Mouse (Mus musculus) limb, embryonic 10.5 days (tissue): Measurements from ENCODE around the gene Ppp1r2. TPM values are rescaled to one million over a fixed set of nuclear protein-coding genes. Genes with fewer than 3 reads are reported as not detected.

ENCODE experiments used
- DNase-seq: peaks from one replicate; pipeline ENCODE4 v3.0.0-alpha.2; 2017; ENCODE audit warnings: low spot score
- H3K27ac ChIP-seq: fragments of 300-500 bp; sonication (generic); 2 replicates; pipeline ENCODE4 v1.5.1; 2016; ENCODE audit warnings: mild to moderate bottlenecking
- H3K27me3 ChIP-seq: fragments of 300-500 bp; sonication (generic); 2 replicates; pipeline ENCODE4 v1.6.1; 2016; ENCODE audit warnings: low read depth, mild to moderate bottlenecking; ENCODE audit not compliant: poor library complexity, severe bottlenecking
- H3K36me3 ChIP-seq: fragments of 300-500 bp; sonication (generic); 2 replicates; pipeline ENCODE4 v1.6.1; 2016; ENCODE audit warnings: mild to moderate bottlenecking, moderate library complexity
- H3K4me1 ChIP-seq: fragments of 300-500 bp; sonication (generic); 2 replicates; pipeline ENCODE4 v1.6.1; 2016
- H3K4me3 ChIP-seq: fragments of 300-500 bp; sonication (generic); 2 replicates; pipeline ENCODE4 v1.5.1; 2016; ENCODE audit warnings: mild to moderate bottlenecking, moderate library complexity
- H3K9me3 ChIP-seq: fragments of 300-500 bp; sonication (generic); replicated peaks from 2 replicates; pipeline ENCODE4 v1.6.1; 2016; ENCODE audit warnings: mild to moderate bottlenecking
- WGBS: fragments of 180-500 bp; shearing (Covaris S2); methylation state at CpG from one replicate; pipeline ENCODE4 v1.1.7; 2016; 5-methylcytosine and 5-hydroxymethylcytosine counted together
- polyA plus RNA-seq: library from polyadenylated mRNA; unstranded; fragments of >200 nt; fragmentation: Nextera tagmentation; extraction: Ambion mirVana; gene quantifications from 2 replicates; pipeline ENCODE4 v1.2.1, GENCODE M21; 2016

The Ppp1r2 gene
- polyA plus RNA-seq, 1 experiment from 2014 or later, result 84.6 TPM

DNA sequence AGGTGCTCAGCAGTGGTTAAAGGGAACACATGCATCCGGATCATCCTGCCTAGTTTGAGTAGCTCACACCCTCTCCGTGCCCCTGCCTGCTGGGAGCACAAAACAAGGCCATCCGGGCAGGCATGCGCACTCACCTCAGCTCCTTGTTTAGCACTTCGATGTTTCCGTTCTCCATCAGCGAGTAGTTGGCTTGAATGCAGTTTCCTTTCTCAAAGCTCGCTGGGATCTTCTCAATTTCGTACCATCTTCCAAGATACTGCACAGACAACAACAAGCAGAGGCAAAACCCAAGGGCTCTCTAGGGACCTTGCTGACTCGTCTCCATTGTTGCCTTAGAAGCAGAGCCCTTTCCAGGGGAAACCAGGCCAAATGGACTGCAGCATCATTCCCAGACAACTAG is 28.2 kb upstream of the Ppp1r2 start:
- Histone ChIP-seq H3K27ac (no peak overlapping the region), H3K27me3 (no peaks in the 10 kb centered on the region), H3K4me3 (no peak overlapping the region), H3K9me3 (no peaks in the 10 kb centered on the region), H3K4me1 (peaks cover 26% of the 10 kb centered on the region), H3K36me3 (no peaks in the 10 kb centered on the region)
- no peak for DNase-seq
- WGBS, result 81% methylated on average over 10 of the region's 10 CpGs

DNA sequence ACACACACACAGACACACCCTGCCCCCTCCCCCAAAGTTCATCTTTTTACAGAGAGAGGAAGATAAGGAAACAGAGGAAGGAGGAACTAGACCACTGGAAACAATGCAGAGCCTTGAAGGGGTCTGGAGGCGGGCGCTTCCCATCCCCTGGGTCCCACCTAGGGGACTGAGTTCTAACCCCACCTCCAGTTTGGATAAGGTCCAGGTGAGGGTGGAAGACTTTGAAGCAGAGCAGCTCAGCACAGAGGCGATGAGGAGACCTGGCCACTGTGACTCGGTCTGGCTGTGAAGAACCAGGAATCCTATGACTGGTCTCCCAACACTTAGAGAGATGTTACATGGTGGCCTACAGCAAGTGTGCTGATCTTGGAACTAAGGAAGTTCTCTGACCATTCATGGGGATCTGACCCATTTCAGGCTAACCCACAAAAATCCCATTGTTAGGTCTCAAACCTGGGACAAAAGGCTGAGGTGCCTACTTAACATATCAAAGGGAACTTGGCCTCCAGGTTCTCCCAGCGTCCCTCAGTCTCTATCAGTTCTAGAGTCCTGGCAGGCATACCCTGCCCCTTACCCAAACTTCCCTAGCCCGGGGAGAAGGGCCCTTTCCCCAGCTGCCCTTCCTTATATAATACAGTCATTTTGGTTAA is 25.9 kb upstream of the Ppp1r2 start:
- H3K27ac ChIP-seq, result peak overlapping the region; percentile 77
- DNase-seq, result no peak
- H3K4me1 ChIP-seq, result peaks cover 26% of the 10 kb centered on the region
- H3K36me3 ChIP-seq, result no peaks in the 10 kb centered on the region
- H3K27me3 ChIP-seq, result no peaks in the 10 kb centered on the region
- no peaks in the 10 kb centered on the region for H3K9me3 ChIP-seq
- no peak overlapping the region for H3K4me3 ChIP-seq
- 83% methylated on average over 6 of the region's 6 CpGs for WGBS

DNA sequence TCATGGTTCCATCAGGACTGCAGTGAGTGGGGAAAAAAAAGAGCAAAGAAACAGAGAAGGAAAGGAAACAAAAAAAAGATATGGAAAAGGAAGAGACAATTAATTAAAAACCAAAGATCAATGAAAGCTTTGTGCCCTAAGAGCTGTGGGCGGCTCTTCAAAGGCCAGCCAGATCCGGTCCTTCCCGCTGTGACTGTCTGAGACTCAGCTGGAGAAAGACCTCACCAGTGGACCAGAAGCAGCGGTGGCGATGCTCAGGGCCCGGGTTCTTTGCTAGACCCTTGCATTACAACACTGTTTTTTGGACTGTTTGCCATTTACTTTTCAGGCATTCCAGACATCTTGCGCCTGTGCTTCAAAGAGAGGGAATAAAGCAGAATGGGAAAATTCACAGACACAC is 25.4 kb upstream of the Ppp1r2 start:
- peak; percentile 59 for DNase-seq

DNA sequence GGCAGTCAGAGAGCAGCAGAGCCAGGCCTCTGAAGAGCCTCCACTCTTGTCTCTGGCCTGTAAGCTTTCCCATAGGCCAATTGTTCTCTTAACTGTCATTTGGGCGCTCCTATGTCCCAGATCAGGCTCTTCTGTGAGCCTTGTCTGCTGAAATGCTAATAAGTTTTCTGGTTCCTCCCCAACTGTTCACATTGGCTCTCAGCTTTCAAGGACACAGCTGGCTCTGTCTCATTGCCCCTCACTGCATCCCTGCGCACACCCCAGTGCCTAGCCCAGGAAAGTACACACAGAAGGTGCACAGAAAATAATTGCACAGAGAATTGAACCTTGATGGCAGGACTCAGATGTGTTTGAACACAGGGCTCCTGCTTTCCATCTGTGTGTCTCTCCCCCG is 24.9 kb upstream of the Ppp1r2 start:
- H3K4me1 ChIP-seq, result peaks cover 29% of the 10 kb centered on the region
- peak; percentile 37 for DNase-seq
- H3K4me3 ChIP-seq, result no peak overlapping the region
- no peaks in the 10 kb centered on the region for H3K36me3 ChIP-seq
- 47% methylated on average over 3 of the region's 3 CpGs for WGBS
- H3K9me3 ChIP-seq, result no peaks in the 10 kb centered on the region
- H3K27me3 ChIP-seq, result no peaks in the 10 kb centered on the region
- peak overlapping the region; percentile 77 for H3K27ac ChIP-seq

More for the DNA sequence above, 25.4 kb upstream of the Ppp1r2 start:
- Histone ChIP-seq H3K9me3 (no peaks in the 10 kb centered on the region), H3K27me3 (no peaks in the 10 kb centered on the region), H3K4me1 (peaks cover 27% of the 10 kb centered on the region), H3K27ac (peak overlapping the region; percentile 77), H3K36me3 (no peaks in the 10 kb centered on the region), H3K4me3 (no peak overlapping the region)
- 45% methylated on average over 7 of the region's 7 CpGs for WGBS

DNA sequence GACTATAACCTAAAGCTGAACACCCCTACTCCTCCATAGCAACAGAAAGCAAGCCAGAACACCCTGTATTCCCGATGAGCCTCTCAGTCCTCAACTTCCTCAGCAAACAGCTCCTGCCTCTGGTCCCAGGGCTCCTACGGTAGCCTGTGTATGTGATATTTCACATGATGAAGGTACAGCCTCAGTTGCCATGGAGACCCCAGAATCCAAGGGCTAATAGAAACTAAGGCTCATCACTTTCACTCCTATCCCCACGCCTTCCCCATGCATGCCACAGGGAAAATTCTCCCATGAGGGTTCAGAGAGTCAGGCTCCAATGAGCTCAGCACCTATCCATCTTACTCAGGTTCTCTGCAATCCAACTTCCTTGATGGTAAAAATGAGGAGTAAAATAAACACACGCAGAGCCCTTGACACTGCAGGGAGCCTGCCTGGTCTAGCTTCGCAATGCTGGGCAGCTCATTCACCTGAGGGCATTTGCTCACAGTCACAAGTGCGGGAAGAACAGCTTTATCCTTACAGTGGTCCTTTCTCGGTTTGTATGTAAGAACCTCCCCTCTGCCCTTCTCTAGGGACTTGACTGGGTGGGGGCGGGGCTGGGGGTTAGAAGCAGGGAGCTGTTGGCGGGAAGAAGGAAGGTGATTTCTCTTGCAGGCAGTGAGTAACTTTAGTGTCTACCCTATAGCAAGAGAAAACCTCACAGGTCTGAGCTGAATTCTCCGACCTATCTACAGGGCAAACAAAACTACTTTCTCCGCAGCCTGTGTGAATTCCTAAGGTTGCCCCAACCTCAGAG is 24.3 kb upstream of the Ppp1r2 start:
- peak overlapping the region; percentile 77 for H3K27ac ChIP-seq
- H3K9me3 ChIP-seq, result no peaks in the 10 kb centered on the region
- no peaks in the 10 kb centered on the region for H3K27me3 ChIP-seq
- peak; percentile 38 for DNase-seq
- H3K4me1 ChIP-seq, result peaks cover 29% of the 10 kb centered on the region
- no peaks in the 10 kb centered on the region for H3K36me3 ChIP-seq
- WGBS, result 42% methylated on average over 11 of the region's 11 CpGs
- no peak overlapping the region for H3K4me3 ChIP-seq

DNA sequence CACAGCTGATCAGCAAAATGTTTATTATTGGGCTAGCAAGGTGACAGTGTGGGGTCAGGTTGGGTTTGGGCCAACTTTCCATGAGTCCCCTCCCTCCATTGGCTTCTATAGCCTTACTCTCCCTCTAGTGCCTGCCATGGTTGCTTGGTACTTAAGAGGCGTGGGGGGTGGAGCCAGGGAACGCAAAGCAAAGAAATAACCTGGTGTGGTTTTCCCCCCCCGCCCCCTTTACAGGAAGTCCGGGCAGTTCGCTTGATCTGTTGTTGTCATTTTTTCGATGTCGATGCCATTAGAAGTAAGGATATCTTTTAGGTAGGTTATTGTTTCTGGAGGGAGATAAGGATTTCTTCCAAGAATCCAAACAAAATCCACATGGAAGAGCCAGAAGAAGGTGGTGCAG is 22.0 kb upstream of the Ppp1r2 start:
- no peak overlapping the region for H3K27ac ChIP-seq
- H3K4me1 ChIP-seq, result peaks cover 29% of the 10 kb centered on the region
- no peaks in the 10 kb centered on the region for H3K27me3 ChIP-seq
- DNase-seq, result no peak
- WGBS, result 93% methylated on average over 7 of the region's 7 CpGs
- no peak overlapping the region for H3K4me3 ChIP-seq
- H3K36me3 ChIP-seq, result no peaks in the 10 kb centered on the region
- no peaks in the 10 kb centered on the region for H3K9me3 ChIP-seq

DNA sequence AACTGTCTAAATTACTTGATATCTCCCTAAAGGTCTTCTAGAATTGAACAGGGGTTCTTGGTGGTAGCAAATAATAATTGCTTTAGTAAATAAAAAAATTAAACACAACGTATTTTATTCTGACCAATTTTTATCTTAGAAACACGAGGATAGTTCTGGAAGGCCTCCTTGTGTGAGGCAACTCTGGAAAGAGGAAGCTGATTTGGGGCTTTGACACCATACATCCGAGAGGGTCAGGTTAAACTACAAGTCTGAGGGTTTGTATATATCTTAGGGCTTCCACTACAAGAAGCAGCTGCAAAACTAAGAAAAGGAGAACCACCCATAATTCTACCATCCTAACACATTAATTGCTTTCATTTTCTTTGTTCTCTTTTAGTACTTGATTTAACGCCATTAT is 18.7 kb upstream of the Ppp1r2 start:
- WGBS, result 83% methylated on average over 4 of the region's 4 CpGs
- DNase-seq, result no peak
- no peak overlapping the region for H3K4me3 ChIP-seq
- no peaks in the 10 kb centered on the region for H3K36me3 ChIP-seq
- no peaks in the 10 kb centered on the region for H3K27me3 ChIP-seq
- H3K4me1 ChIP-seq, result 0 out of 2 replicates have a peak, but pooled peaks cover 4% of the 10 kb centered on the region
- H3K27ac ChIP-seq, result no peak overlapping the region
- no peaks in the 10 kb centered on the region for H3K9me3 ChIP-seq

DNA sequence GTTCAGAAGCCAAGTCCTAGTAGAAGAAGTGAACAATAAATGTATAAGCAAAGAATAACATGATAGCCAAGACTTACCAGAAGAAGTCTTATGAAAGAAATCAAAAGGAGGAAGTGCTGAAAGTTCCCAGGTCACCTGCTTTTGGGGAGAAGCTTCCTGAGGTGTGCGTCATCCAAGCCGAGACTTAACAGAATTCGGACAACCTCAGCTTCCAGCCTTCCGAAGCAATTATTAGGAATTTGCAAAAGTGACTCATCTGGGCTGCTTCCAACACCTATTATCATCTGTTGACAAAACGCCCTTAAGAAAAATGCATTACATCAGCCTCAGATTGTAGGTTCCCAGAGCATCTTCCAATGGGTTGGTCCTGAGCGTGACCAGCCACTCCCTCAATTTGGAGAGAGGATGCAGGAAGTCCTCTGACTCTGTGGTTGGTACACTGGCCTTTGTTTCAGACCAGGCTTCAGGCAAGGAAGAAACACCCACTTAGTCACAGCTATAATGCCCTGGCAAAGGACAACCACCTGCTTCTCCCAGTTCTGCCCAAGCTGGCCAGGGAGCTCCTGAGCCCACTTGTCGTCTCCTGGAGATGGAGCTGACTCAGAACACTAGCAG is 15.8 kb upstream of the Ppp1r2 start:
- H3K4me3 ChIP-seq, result no peak overlapping the region
- no peaks in the 10 kb centered on the region for H3K36me3 ChIP-seq
- 0 out of 2 replicates have a peak, but pooled peaks cover 3% of the 10 kb centered on the region for H3K4me1 ChIP-seq
- 87% methylated on average over 7 of the region's 7 CpGs for WGBS
- no peak for DNase-seq
- no peak overlapping the region for H3K27ac ChIP-seq
- no peaks in the 10 kb centered on the region for H3K9me3 ChIP-seq
- no peaks in the 10 kb centered on the region for H3K27me3 ChIP-seq

DNA sequence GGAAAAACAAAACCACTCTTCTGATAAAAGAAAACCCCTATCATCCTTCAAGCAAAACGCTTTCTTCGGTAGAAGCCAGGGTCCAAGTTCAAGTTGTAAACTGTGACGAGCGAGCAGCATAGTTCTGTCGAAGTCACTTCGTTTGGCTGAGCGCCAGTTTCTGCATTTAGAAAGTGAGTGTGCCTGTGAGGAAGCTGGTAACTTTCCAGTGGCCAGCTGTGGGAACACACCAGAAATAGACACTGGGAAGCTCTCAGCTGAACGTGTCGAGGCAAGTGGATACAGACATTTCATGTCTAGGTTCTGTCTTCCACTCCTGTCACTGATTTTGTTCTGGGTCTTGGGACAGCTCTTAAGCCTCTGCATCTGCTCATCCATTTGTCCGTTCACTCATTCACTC is 15.2 kb upstream of the Ppp1r2 start:
- no peak for DNase-seq

DNA sequence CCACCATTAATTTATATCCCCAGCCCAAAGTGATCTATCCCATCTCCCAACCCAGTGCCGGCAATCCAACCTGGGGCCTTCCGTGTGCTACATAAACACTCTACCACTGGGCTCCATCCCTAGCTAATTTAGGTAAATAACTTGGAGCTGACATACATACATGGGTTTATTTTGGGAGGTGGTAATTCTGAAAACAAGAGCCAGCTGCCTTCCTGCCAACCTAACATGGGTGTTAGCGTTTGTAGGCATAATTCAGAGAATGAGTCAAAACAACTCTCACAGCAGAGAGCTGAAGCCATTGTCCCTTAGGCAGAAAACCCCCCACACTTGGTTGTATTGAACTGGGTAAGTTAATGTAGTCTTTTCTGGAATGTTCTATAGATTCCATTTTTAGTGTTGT is 12.6 kb upstream of the Ppp1r2 start:
- H3K4me3 ChIP-seq, result no peak overlapping the region
- no peaks in the 10 kb centered on the region for H3K27me3 ChIP-seq
- DNase-seq, result no peak
- no peaks in the 10 kb centered on the region for H3K36me3 ChIP-seq
- no peaks in the 10 kb centered on the region for H3K4me1 ChIP-seq
- H3K27ac ChIP-seq, result no peak overlapping the region
- H3K9me3 ChIP-seq, result no peaks in the 10 kb centered on the region
- WGBS, result 89% methylated on average over 3 of the region's 3 CpGs

More for the DNA sequence above, 15.2 kb upstream of the Ppp1r2 start:
- H3K4me1 ChIP-seq, result 0 out of 2 replicates have a peak, but pooled peaks cover under 1% of the 10 kb centered on the region
- H3K27ac ChIP-seq, result no peak overlapping the region
- H3K4me3 ChIP-seq, result no peak overlapping the region
- H3K27me3 ChIP-seq, result no peaks in the 10 kb centered on the region
- H3K36me3 ChIP-seq, result no peaks in the 10 kb centered on the region
- WGBS, result 87% methylated on average over 10 of the region's 10 CpGs
- H3K9me3 ChIP-seq, result no peaks in the 10 kb centered on the region

DNA sequence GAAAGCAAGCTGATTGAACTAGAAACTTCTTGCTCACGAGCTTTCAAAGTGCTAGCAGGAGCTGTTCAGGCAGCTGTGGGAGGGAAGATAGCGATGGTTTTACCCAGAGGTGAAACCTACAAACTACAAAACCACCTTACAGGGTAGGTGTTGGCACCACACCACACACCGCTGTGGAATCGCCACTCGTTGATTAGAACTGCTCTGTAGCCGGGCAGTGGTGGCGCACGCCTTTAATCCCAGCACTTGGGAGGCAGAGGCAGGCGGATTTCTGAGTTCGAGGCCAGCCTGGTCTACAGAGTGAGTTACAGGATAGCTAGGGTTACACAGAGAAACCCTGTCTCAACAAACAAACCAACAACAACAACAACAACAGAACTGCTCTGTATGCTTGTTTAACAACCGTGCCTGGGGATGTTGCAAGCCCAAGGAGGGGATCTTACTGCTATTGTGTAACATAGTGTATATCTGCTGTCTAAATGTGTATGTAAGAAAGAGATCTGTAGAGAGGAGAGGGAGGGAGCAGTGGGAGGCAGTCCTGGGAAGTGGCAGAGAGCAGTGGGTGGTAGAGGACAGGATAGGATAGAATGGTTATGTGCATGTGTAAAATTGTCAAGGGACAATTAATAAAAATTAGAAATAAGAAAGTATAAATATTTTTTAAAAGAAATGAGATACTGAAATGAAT is 11.9 kb upstream of the Ppp1r2 start:
- no peaks in the 10 kb centered on the region for H3K36me3 ChIP-seq
- no peaks in the 10 kb centered on the region for H3K4me1 ChIP-seq
- WGBS, result 92% methylated on average over 11 of the region's 11 CpGs
- no peak for DNase-seq
- H3K9me3 ChIP-seq, result no peaks in the 10 kb centered on the region
- no peaks in the 10 kb centered on the region for H3K27me3 ChIP-seq
- H3K4me3 ChIP-seq, result no peak overlapping the region
- no peak overlapping the region for H3K27ac ChIP-seq

DNA sequence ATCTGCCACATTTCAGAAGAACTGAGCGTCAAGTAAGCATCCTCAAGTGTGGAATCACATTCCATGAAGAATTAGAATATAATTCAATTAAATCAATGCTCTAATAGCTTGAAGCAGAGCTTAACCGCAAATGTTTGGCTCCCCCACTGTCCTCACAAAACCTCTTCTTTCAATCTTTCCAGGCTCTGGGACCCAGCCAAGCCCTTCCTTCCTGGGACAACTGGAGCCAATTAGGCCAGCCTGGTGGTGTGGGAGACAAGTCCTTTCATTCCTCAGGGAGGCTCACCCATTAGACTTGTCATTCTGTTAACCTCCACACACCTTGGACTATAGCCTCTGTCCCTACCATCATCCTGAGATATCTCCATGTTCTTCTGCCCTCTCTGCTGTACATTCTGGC is 6.9 kb upstream of the Ppp1r2 start:
- Histone ChIP-seq H3K27me3 (no peaks in the 10 kb centered on the region), H3K4me3 (no peak overlapping the region), H3K4me1 (peaks cover 3% of the 10 kb centered on the region), H3K36me3 (no peaks in the 10 kb centered on the region), H3K27ac (no peak overlapping the region), H3K9me3 (no peaks in the 10 kb centered on the region)
- no peak for DNase-seq
- 83% methylated on average over 2 of the region's 2 CpGs for WGBS

DNA sequence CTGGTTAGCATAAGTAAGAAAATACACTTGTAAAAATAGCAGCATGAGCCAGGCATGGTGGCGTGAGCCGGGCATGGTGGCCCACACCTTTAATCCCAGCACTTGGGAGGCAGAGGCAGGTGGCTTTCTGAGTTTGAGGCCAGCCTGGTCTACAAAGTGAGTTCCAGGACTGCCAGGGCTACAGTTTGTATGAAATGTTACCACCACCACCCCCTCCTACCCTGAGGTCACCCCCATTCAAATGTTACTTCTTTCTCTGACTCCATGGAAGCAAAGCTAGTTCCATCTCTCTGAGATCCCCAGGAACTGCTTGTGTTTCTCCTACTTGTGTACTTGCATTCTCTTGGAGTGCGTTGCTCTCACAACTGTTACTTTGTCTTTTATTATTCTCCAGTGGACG is 5.1 kb upstream of the Ppp1r2 start:
- DNase-seq, result no peak
- Histone ChIP-seq H3K9me3 (no peaks in the 10 kb centered on the region), H3K4me1 (peaks cover 8% of the 10 kb centered on the region), H3K4me3 (no peak overlapping the region), H3K27me3 (no peaks in the 10 kb centered on the region), H3K27ac (no peak overlapping the region), H3K36me3 (no peaks in the 10 kb centered on the region)
- 88% methylated on average over 4 of the region's 4 CpGs for WGBS
